Mouse (Mus musculus): ENCODE results near the gene Tcte2.
"Not testable (repeated sequence)": the region's sequence is repeated elsewhere in the genome, so short reads cannot be mapped to it uniquely, and the experiment has no call there.

The Tcte2 gene

GRCm38 (mm10) chr17:13761179-13761913, at the start of gene Tcte2:
Tcte2 (minus strand) TSS chr17:13761825.
- DNase-seq (ENCODE audit: low spot score): peak; percentile 31

GRCm38 (mm10) chr17:13806016-13806415, 44.4 kb upstream of the Tcte2 start:
- DNase-seq (ENCODE audit: low spot score): no peak

- no peak for DNase-seq (ENCODE audit: low spot score)
These were observed 41.3 kb upstream of the Tcte2 start for GRCm38 (mm10) chr17:13802836-13803408.

- no peak for DNase-seq (ENCODE audit: low spot score)
These were observed 36.1 kb upstream of the Tcte2 start for GRCm38 (mm10) chr17:13797691-13798090.

GRCm38 (mm10) chr17:13790033-13790432, 28.4 kb upstream of the Tcte2 start:
- not testable (repeated sequence) for DNase-seq (ENCODE audit: low spot score)

- DNase-seq (ENCODE audit: low spot score): no peak
These were observed 21.8 kb upstream of the Tcte2 start for GRCm38 (mm10) chr17:13783469-13783868.

GRCm38 (mm10) chr17:13781948-13782347, 20.3 kb upstream of the Tcte2 start:
- no peak for DNase-seq (ENCODE audit: low spot score)

- no peak for DNase-seq (ENCODE audit: low spot score)
These were observed 17.2 kb upstream of the Tcte2 start for GRCm38 (mm10) chr17:13778865-13779264.

- DNase-seq (ENCODE audit: low spot score): no peak
These were observed 16.1 kb upstream of the Tcte2 start for GRCm38 (mm10) chr17:13777676-13778075.

- no peak for DNase-seq (ENCODE audit: low spot score)
These were observed 7.6 kb upstream of the Tcte2 start for GRCm38 (mm10) chr17:13769256-13769655.

GRCm38 (mm10) chr17:13768531-13768930, 6.9 kb upstream of the Tcte2 start:
- DNase-seq (ENCODE audit: low spot score): no peak

GRCm38 (mm10) chr17:13764911-13765310, 3.3 kb upstream of the Tcte2 start:
- not testable (repeated sequence) for DNase-seq (ENCODE audit: low spot score)

GRCm38 (mm10) chr17:13763819-13764218, 2.2 kb upstream of the Tcte2 start:
- DNase-seq (ENCODE audit: low spot score): no peak

- peak; percentile 50 for DNase-seq (ENCODE audit: low spot score)
These were observed 898 bp downstream of the Tcte2 start for GRCm38 (mm10) chr17:13760675-13761178.

- peak; percentile 81 for DNase-seq (ENCODE audit: low spot score)
These were observed 1.6 kb downstream of the Tcte2 start, which contains the start of gene Afdn for GRCm38 (mm10) chr17:13759853-13760627. Afdn (plus strand) TSS chr17:13760539.

- DNase-seq (ENCODE audit: low spot score): no peak
These were observed 2.3 kb downstream of the Tcte2 start for GRCm38 (mm10) chr17:13759156-13759852.

- no peak for DNase-seq (ENCODE audit: low spot score)
These were observed 3.0 kb downstream of the Tcte2 start for GRCm38 (mm10) chr17:13758586-13758985.

- no peak for DNase-seq (ENCODE audit: low spot score)
These were observed 6.7 kb downstream of the Tcte2 start for GRCm38 (mm10) chr17:13754940-13755339.

- no peak for DNase-seq (ENCODE audit: low spot score)
These were observed 7.7 kb downstream of the Tcte2 start for GRCm38 (mm10) chr17:13753918-13754317.

GRCm38 (mm10) chr17:13749027-13749426, 12.6 kb downstream of the Tcte2 start:
- DNase-seq (ENCODE audit: low spot score): no peak

- no peak for DNase-seq (ENCODE audit: low spot score)
These were observed 13.9 kb downstream of the Tcte2 start for GRCm38 (mm10) chr17:13747681-13748080.

- no peak for DNase-seq (ENCODE audit: low spot score)
These were observed 15.3 kb downstream of the Tcte2 start for GRCm38 (mm10) chr17:13746330-13746729.
